Mouse (Mus musculus) bone marrow, adult 2 months (tissue): ENCODE data around the gene Ccl4. TPM values are rescaled to one million over a fixed set of nuclear protein-coding genes. Genes with fewer than 3 reads are reported as not detected.

Experiments used
- H3K27ac ChIP-seq: fragments of 200-500 bp; 2 replicates; pipeline ENCODE4 v1.5.1; 2012; ENCODE audit warnings: low read depth, mild to moderate bottlenecking, control low read depth, inconsistent platforms, low read length; ENCODE audit not compliant: control insufficient read depth, poor library complexity, insufficient read depth
- H3K4me1 ChIP-seq: fragments of 200-500 bp; 2 replicates; pipeline ENCODE4 v1.6.1; 2011; ENCODE audit warnings: low read length; ENCODE audit not compliant: control insufficient read depth, insufficient read depth
- H3K4me3 ChIP-seq: fragments of 200-500 bp; replicated peaks from 2 replicates; pipeline ENCODE3; 2011; ENCODE audit warnings: mild to moderate bottlenecking, low read depth, low read length, control low read depth; ENCODE audit not compliant: control insufficient read depth
- CTCF ChIP-seq: fragments of 200-500 bp; IDR thresholded peaks from 2 replicates; pipeline ENCODE4 v1.5.1; 2011; ENCODE audit warnings: low read length, control low read depth; ENCODE audit not compliant: control insufficient read depth, insufficient read depth
- POLR2A ChIP-seq: fragments of 200-500 bp; IDR thresholded peaks from 2 replicates; pipeline ENCODE4 v1.6.1; 2011; ENCODE audit warnings: low read depth, mild to moderate bottlenecking, control low read depth, low read length, borderline replicate concordance; ENCODE audit not compliant: control insufficient read depth
- WGBS: fragments of 180-500 bp; shearing (Covaris S2); methylation state at CpG from one replicate; pipeline ENCODE4 v1.1.7; 2018; 5-methylcytosine and 5-hydroxymethylcytosine counted together
- polyA plus RNA-seq: library from polyadenylated mRNA; stranded (reverse); fragments of >200 nt; gene quantifications from 2 replicates; pipeline ENCODE4 v1.2.4, GENCODE M21; 2011; ENCODE audit warnings: low replicate concordance; ENCODE audit not compliant: missing spikeins, insufficient read depth, insufficient read length

Gene Ccl4
- polyA plus RNA-seq, 1 experiment: 2.3 TPM

GRCm38 (mm10) chr11:83634425-83634824 is 28.0 kb upstream of the Ccl4 start:
- H3K4me1 ChIP-seq: peaks cover 1% of the 10 kb centered on the region; the same call in 1 of the 2 replicates
- no peak overlapping the region for H3K27ac ChIP-seq
- TF ChIP-seq CTCF: no peak
- no peak for TF ChIP-seq POLR2A
- no peak overlapping the region for H3K4me3 ChIP-seq
- 69% methylated on average over 4 of the region's 4 CpGs for WGBS

GRCm38 (mm10) chr11:83634898-83635297 is 27.5 kb upstream of the Ccl4 start:
- TF ChIP-seq POLR2A (no peak), CTCF (no peak)
- Histone ChIP-seq H3K27ac (no peak overlapping the region), H3K4me3 (no peak overlapping the region), H3K4me1 (peaks cover 2% of the 10 kb centered on the region; the same call in 1 of the 2 replicates)
- 84% methylated on average over 2 of the region's 2 CpGs for WGBS

- TF ChIP-seq POLR2A (no peak), CTCF (no peak)
- WGBS: 77% methylated on average over 1 of the region's 1 CpGs
- no peak overlapping the region for H3K4me3 ChIP-seq
Observed at GRCm38 (mm10) chr11:83636742-83637235, 25.6 kb upstream of the Ccl4 start.

GRCm38 (mm10) chr11:83638934-83639333 is 23.4 kb upstream of the Ccl4 start:
- Histone ChIP-seq H3K4me1 (peaks cover 2% of the 10 kb centered on the region; the same call in 1 of the 2 replicates), H3K4me3 (no peak overlapping the region), H3K27ac (peak overlapping the region; percentile 78)
- WGBS: 24% methylated on average over 2 of the region's 2 CpGs
- TF ChIP-seq POLR2A: no peak
- no peak for TF ChIP-seq CTCF

More at GRCm38 (mm10) chr11:83636742-83637235, 25.6 kb upstream of the Ccl4 start:
- Histone ChIP-seq H3K27ac (no peak overlapping the region), H3K4me1 (peaks cover 2% of the 10 kb centered on the region; the same call in 1 of the 2 replicates)

GRCm38 (mm10) chr11:83639533-83639932 is 22.9 kb upstream of the Ccl4 start:
- TF ChIP-seq CTCF: no peak
- no peak for TF ChIP-seq POLR2A
- peaks cover 2% of the 10 kb centered on the region; the same call in 1 of the 2 replicates for H3K4me1 ChIP-seq
- H3K4me3 ChIP-seq: no peak overlapping the region
- peak overlapping the region; percentile 91; the same call in 1 of the 2 replicates for H3K27ac ChIP-seq
- 17% methylated on average over 3 of the region's 3 CpGs for WGBS

- Histone ChIP-seq H3K4me3 (no peak overlapping the region), H3K27ac (peak overlapping the region; percentile 91), H3K4me1 (peaks cover 2% of the 10 kb centered on the region; the same call in 1 of the 2 replicates)
- TF ChIP-seq POLR2A (no peak), CTCF (no peak)
- under 1% methylated on average over 5 of the region's 5 CpGs for WGBS
Observed at GRCm38 (mm10) chr11:83640141-83640540, 22.2 kb upstream of the Ccl4 start.

GRCm38 (mm10) chr11:83641216-83641615 is 21.2 kb upstream of the Ccl4 start:
- 7% methylated on average over 2 of the region's 2 CpGs for WGBS
- Histone ChIP-seq H3K4me3 (no peak overlapping the region), H3K27ac (peak overlapping the region; percentile 70; the same call in 1 of the 2 replicates), H3K4me1 (peaks cover 2% of the 10 kb centered on the region; the same call in 1 of the 2 replicates)
- TF ChIP-seq CTCF (no peak), POLR2A (no peak)

- TF ChIP-seq POLR2A (no peak), CTCF (no peak)
- Histone ChIP-seq H3K4me3 (no peak within 1 kb of the TSS), H3K4me1 (peaks cover 4% of the 10 kb centered on the region; the same call in 1 of the 2 replicates), H3K27ac (no peak within 1 kb of the TSS)
- WGBS: 78% methylated on average over 1 of the region's 1 CpGs
Observed at GRCm38 (mm10) chr11:83645521-83645920, 16.9 kb upstream of the Ccl4 start, which contains the start of gene Rpl9-ps1. Gene Rpl9-ps1, minus strand, starts transcription at chr11:83645621.
